Mouse (Mus musculus): Measurements from ENCODE around the gene Cyp46a1. TPM values are rescaled to one million over a fixed set of nuclear protein-coding genes. Genes with fewer than 3 reads are reported as not detected.

The Cyp46a1 gene
- polyA plus RNA-seq, 1 experiment from 2014 or later = 32.2 TPM

- H3K27me3 ChIP-seq = no peaks in the 10 kb centered on the region
- 71% methylated on average over 19 of the region's 19 CpGs for WGBS
- no peak within 1 kb of the TSS for H3K4me3 ChIP-seq
- ATAC-seq (ENCODE audit: low FRiP score, low read depth) = no peak
- no peak within 1 kb of the TSS for H3K9ac ChIP-seq
- H3K9me3 ChIP-seq = no peaks in the 10 kb centered on the region
- H3K4me2 ChIP-seq = no peak within 1 kb of the TSS
- H3K36me3 ChIP-seq = no peaks in the 10 kb centered on the region
- no peak within 1 kb of the TSS for H3K27ac ChIP-seq (replicated peaks)
- H3K4me1 ChIP-seq (replicated peaks) = 0 out of 2 replicates have a peak, but pooled peaks cover 7% of the 10 kb centered on the region
These were observed 36.6 kb downstream of the Cyp46a1 start, which contains the start of gene Eml1 for GRCm38 (mm10) chr12:108370596-108371428. Gene Eml1, plus strand, starts transcription at chr12:108370957.

- no peaks in the 10 kb centered on the region for H3K27me3 ChIP-seq
- H3K4me3 ChIP-seq = no peak overlapping the region
- H3K4me1 ChIP-seq (replicated peaks) = 0 out of 2 replicates have a peak, but pooled peaks cover 7% of the 10 kb centered on the region
- no peak overlapping the region for H3K9ac ChIP-seq
- H3K36me3 ChIP-seq = no peaks in the 10 kb centered on the region
- ATAC-seq (ENCODE audit: low FRiP score, low read depth) = no peak
- no peak overlapping the region for H3K4me2 ChIP-seq
- H3K9me3 ChIP-seq = no peaks in the 10 kb centered on the region
- H3K27ac ChIP-seq (replicated peaks) = no peak overlapping the region
- WGBS = 76% methylated on average over 6 of the region's 6 CpGs
These were observed 37.2 kb downstream of the Cyp46a1 start for GRCm38 (mm10) chr12:108371429-108371765.

- H3K9me3 ChIP-seq = no peaks in the 10 kb centered on the region
- 64% methylated on average over 17 of the region's 17 CpGs for WGBS
- no peak overlapping the region for H3K9ac ChIP-seq
- H3K4me3 ChIP-seq = no peak overlapping the region
- H3K36me3 ChIP-seq = no peaks in the 10 kb centered on the region
- 0 out of 2 replicates have a peak, but pooled peaks cover 7% of the 10 kb centered on the region for H3K4me1 ChIP-seq (replicated peaks)
- H3K4me2 ChIP-seq = no peak overlapping the region
- ATAC-seq (ENCODE audit: low FRiP score, low read depth) = no peak
- H3K27me3 ChIP-seq = no peaks in the 10 kb centered on the region
- H3K27ac ChIP-seq (replicated peaks) = no peak overlapping the region
These were observed 38.1 kb downstream of the Cyp46a1 start for GRCm38 (mm10) chr12:108372241-108372640.

- ATAC-seq (ENCODE audit: low FRiP score, low read depth) = no peak
- 78% methylated on average over 9 of the region's 9 CpGs for WGBS
- Histone ChIP-seq H3K9ac (no peak overlapping the region), H3K4me3 (no peak overlapping the region), H3K27me3 (no peaks in the 10 kb centered on the region), H3K4me1 (replicated peaks) (0 out of 2 replicates have a peak, but pooled peaks cover 7% of the 10 kb centered on the region), H3K9me3 (no peaks in the 10 kb centered on the region), H3K36me3 (no peaks in the 10 kb centered on the region), H3K4me2 (no peak overlapping the region), H3K27ac (replicated peaks) (no peak overlapping the region)
These were observed 39.4 kb downstream of the Cyp46a1 start for GRCm38 (mm10) chr12:108373611-108374010.

- H3K36me3 ChIP-seq = no peaks in the 10 kb centered on the region
- H3K27ac ChIP-seq (replicated peaks) = no peak overlapping the region
- WGBS = 80% methylated on average over 8 of the region's 8 CpGs
- H3K9ac ChIP-seq = no peak overlapping the region
- H3K4me2 ChIP-seq = no peak overlapping the region
- no peak overlapping the region for H3K4me3 ChIP-seq
- no peak for ATAC-seq (ENCODE audit: low FRiP score, low read depth)
- H3K27me3 ChIP-seq = no peaks in the 10 kb centered on the region
- no peaks in the 10 kb centered on the region for H3K9me3 ChIP-seq
- 0 out of 2 replicates have a peak, but pooled peaks cover 3% of the 10 kb centered on the region for H3K4me1 ChIP-seq (replicated peaks)
These were observed 40.5 kb downstream of the Cyp46a1 start for GRCm38 (mm10) chr12:108374689-108375088.

GRCm38 (mm10) chr12:108378379-108379133, 44.4 kb downstream of the Cyp46a1 start:
- Histone ChIP-seq H3K4me3 (no peak overlapping the region), H3K27me3 (no peaks in the 10 kb centered on the region), H3K27ac (replicated peaks) (no peak overlapping the region), H3K9me3 (no peaks in the 10 kb centered on the region), H3K4me2 (no peak overlapping the region), H3K36me3 (no peaks in the 10 kb centered on the region), H3K4me1 (replicated peaks) (no peaks in the 10 kb centered on the region), H3K9ac (no peak overlapping the region)
- WGBS = 85% methylated on average over 13 of the region's 13 CpGs
- ATAC-seq (ENCODE audit: low FRiP score, low read depth) = no peak

GRCm38 (mm10) chr12:108386476-108387232, 52.5 kb downstream of the Cyp46a1 start:
- Histone ChIP-seq H3K27me3 (no peaks in the 10 kb centered on the region), H3K9ac (no peak overlapping the region), H3K4me2 (no peak overlapping the region), H3K36me3 (no peaks in the 10 kb centered on the region), H3K9me3 (no peaks in the 10 kb centered on the region), H3K4me3 (no peak overlapping the region), H3K27ac (replicated peaks) (no peak overlapping the region), H3K4me1 (replicated peaks) (peaks cover 13% of the 10 kb centered on the region)
- ATAC-seq (ENCODE audit: low FRiP score, low read depth) = peak; percentile 45; the same call in 1 of the 2 replicates
- WGBS = 34% methylated on average over 13 of the region's 13 CpGs

GRCm38 (mm10) chr12:108389718-108390117, 55.5 kb downstream of the Cyp46a1 start:
- Histone ChIP-seq H3K4me2 (no peak overlapping the region), H3K27me3 (no peaks in the 10 kb centered on the region)
- WGBS = 22% methylated on average over 3 of the region's 3 CpGs

GRCm38 (mm10) chr12:108392254-108393044, 58.3 kb downstream of the Cyp46a1 start:
- no peaks in the 10 kb centered on the region for H3K9me3 ChIP-seq
- H3K36me3 ChIP-seq = no peaks in the 10 kb centered on the region
- no peak overlapping the region for H3K9ac ChIP-seq
- no peak overlapping the region for H3K4me2 ChIP-seq
- no peak overlapping the region for H3K27ac ChIP-seq (replicated peaks)
- no peak for ATAC-seq (ENCODE audit: low FRiP score, low read depth)
- H3K27me3 ChIP-seq = no peaks in the 10 kb centered on the region
- no peak overlapping the region for H3K4me3 ChIP-seq
- H3K4me1 ChIP-seq (replicated peaks) = peaks cover 36% of the 10 kb centered on the region
- 65% methylated on average over 12 of the region's 12 CpGs for WGBS

More at GRCm38 (mm10) chr12:108389718-108390117, 55.5 kb downstream of the Cyp46a1 start:
- no peaks in the 10 kb centered on the region for H3K36me3 ChIP-seq
- no peak overlapping the region for H3K27ac ChIP-seq (replicated peaks)
- peaks cover 21% of the 10 kb centered on the region for H3K4me1 ChIP-seq (replicated peaks)
- no peak overlapping the region for H3K9ac ChIP-seq
- no peak for ATAC-seq (ENCODE audit: low FRiP score, low read depth)
- H3K9me3 ChIP-seq = no peaks in the 10 kb centered on the region
- no peak overlapping the region for H3K4me3 ChIP-seq

GRCm38 (mm10) chr12:108393082-108393481, 58.9 kb downstream of the Cyp46a1 start:
- H3K36me3 ChIP-seq = no peaks in the 10 kb centered on the region
- ATAC-seq (ENCODE audit: low FRiP score, low read depth) = no peak
- H3K27ac ChIP-seq (replicated peaks) = no peak overlapping the region
- no peaks in the 10 kb centered on the region for H3K27me3 ChIP-seq
- H3K9me3 ChIP-seq = no peaks in the 10 kb centered on the region
- H3K4me1 ChIP-seq (replicated peaks) = peaks cover 41% of the 10 kb centered on the region
- H3K4me3 ChIP-seq = no peak overlapping the region
- 82% methylated on average over 4 of the region's 4 CpGs for WGBS
- no peak overlapping the region for H3K4me2 ChIP-seq
- no peak overlapping the region for H3K9ac ChIP-seq

- no peak overlapping the region for H3K4me3 ChIP-seq
- 78% methylated on average over 4 of the region's 4 CpGs for WGBS
These were observed 59.5 kb downstream of the Cyp46a1 start for GRCm38 (mm10) chr12:108393637-108394036.

More at GRCm38 (mm10) chr12:108393637-108394036, 59.5 kb downstream of the Cyp46a1 start:
- H3K9ac ChIP-seq = no peak overlapping the region
- no peaks in the 10 kb centered on the region for H3K27me3 ChIP-seq
- no peaks in the 10 kb centered on the region for H3K9me3 ChIP-seq
- H3K36me3 ChIP-seq = no peaks in the 10 kb centered on the region
- H3K4me1 ChIP-seq (replicated peaks) = peaks cover 41% of the 10 kb centered on the region
- no peak overlapping the region for H3K4me2 ChIP-seq
- no peak overlapping the region for H3K27ac ChIP-seq (replicated peaks)
- ATAC-seq (ENCODE audit: low FRiP score, low read depth) = no peak

Data from hindbrain, embryonic 15.5 days (tissue).